24 mouse cellular contexts compared by ENCODE assay signal in genomic region chr2:135724489-135724888, GRCm38 (mm10).
A peak's percentile ranks its signal among the peaks of the same experiment; 100 is the strongest.
DNase-seq lines count a peak whose midpoint lies in the region; ATAC-seq lines count a peak whose summit lies in the region.
"Had no signal": no experiment of that assay in that cellular context is flagged by ENCODE, and none has a peak within 500 bp of the region (broad histone marks: within the 10 kb centered on the region; RNA-seq: fewer than 3 reads in every experiment).

No protein-coding gene starts in this region.

- no peak for DNase-seq in limb, embryonic 10.5 days (ENCODE audit: low spot score)
- DNase-seq in kidney, adult 18-20 months = no peak
- DNase-seq in cerebellum, postnatal 14 days = no peak
- DNase-seq: adrenal gland, postnatal 25 days; cerebellum, adult 11 months; cerebellum, postnatal 10 days; gastrocnemius, postnatal 14 days; heart, postnatal 36 days; kidney, adult 8-10 months; kidney, postnatal 10 days; liver, embryonic 13.5 days; lung, embryonic 14.5 days; lung, postnatal 4 days; right cerebral cortex, postnatal 4 days had no signal

- H3K27ac ChIP-seq in limb, embryonic 15.5 days = no peak overlapping the region
- H3K27ac ChIP-seq in limb, embryonic 10.5 days = no peak overlapping the region
- 0 out of 2 replicates have a peak overlapping the region, but pooled peaks have one; percentile 5 for H3K27ac ChIP-seq in brown adipose tissue, adult 24 weeks (replicated peaks; ENCODE audit: low read depth, low read length)
- H3K27ac ChIP-seq in stomach, embryonic 15.5 days = peak overlapping the region; percentile 27; the same call in 1 of the 2 replicates
- H3K27ac ChIP-seq: forebrain, embryonic 15.5 days; hindbrain, embryonic 14.5 days; limb, embryonic 12.5 days; liver, embryonic 13.5 days; midbrain, embryonic 10.5 days had no signal

- H3K4me2 ChIP-seq in limb, embryonic 15.5 days = peak overlapping the region; percentile 20; the same call in 1 of the 2 replicates
- no peak overlapping the region for H3K4me2 ChIP-seq in stomach, embryonic 15.5 days
- H3K4me2 ChIP-seq: forebrain, embryonic 15.5 days; heart, embryonic 15.5 days; hindbrain, embryonic 14.5 days; limb, embryonic 12.5 days; liver, embryonic 13.5 days; lung, embryonic 14.5 days had no signal

- H3K9me3 ChIP-seq in limb, embryonic 15.5 days = no peaks in the 10 kb centered on the region
- H3K9me3 ChIP-seq in limb, embryonic 10.5 days (replicated peaks) = no peaks in the 10 kb centered on the region
- H3K9me3 ChIP-seq in stomach, embryonic 15.5 days = no peaks in the 10 kb centered on the region
- H3K9me3 ChIP-seq: forebrain, embryonic 15.5 days; heart, embryonic 15.5 days; limb, embryonic 12.5 days; liver, embryonic 13.5 days; midbrain, embryonic 10.5 days had no signal

- ATAC-seq in limb, embryonic 15.5 days (ENCODE audit: insufficient number of reproducible peaks, low FRiP score, low TSS enrichment, low read depth) = no peak
- peak; percentile 48 for ATAC-seq in megakaryocyte, adult 5-6 weeks (ENCODE audit: poor library complexity, severe bottlenecking)
- ATAC-seq in stomach, embryonic 15.5 days (ENCODE audit: insufficient read depth, low FRiP score, low read depth) = no peak
- ATAC-seq: forebrain, embryonic 15.5 days; inflammation-experienced regulatory T-cells, adult 6 months had no signal

- whole genome bisulfite sequencing in limb, embryonic 15.5 days = 65% methylated on average over 10 of the region's 10 CpGs
- 95% methylated on average over 10 of the region's 10 CpGs for WGBS in limb, embryonic 10.5 days
- WGBS in stomach, embryonic 15.5 days = 80% methylated on average over 10 of the region's 10 CpGs

- no peaks in the 10 kb centered on the region for H3K27me3 ChIP-seq in limb, embryonic 15.5 days
- H3K27me3 ChIP-seq in limb, embryonic 10.5 days (ENCODE audit: low read depth, poor library complexity, severe bottlenecking) = no peaks in the 10 kb centered on the region
- H3K27me3 ChIP-seq in stomach, embryonic 15.5 days (replicated peaks) = no peaks in the 10 kb centered on the region
- H3K27me3 ChIP-seq: forebrain, embryonic 15.5 days; heart, embryonic 15.5 days; limb, embryonic 12.5 days; liver, embryonic 13.5 days had no signal

- no peak overlapping the region for H3K4me3 ChIP-seq in limb, embryonic 15.5 days
- H3K4me3 ChIP-seq in limb, embryonic 10.5 days = no peak overlapping the region
- no peak overlapping the region for H3K4me3 ChIP-seq in brown adipose tissue, adult 24 weeks (ENCODE audit: insufficient read depth, low read depth, low read length)
- H3K4me3 ChIP-seq in stomach, embryonic 15.5 days (replicated peaks) = no peak overlapping the region
- H3K4me3 ChIP-seq: forebrain, embryonic 15.5 days; heart, embryonic 15.5 days; limb, embryonic 12.5 days; liver, embryonic 13.5 days; midbrain, embryonic 10.5 days had no signal

- no peaks in the 10 kb centered on the region for H3K4me1 ChIP-seq in limb, embryonic 15.5 days
- H3K4me1 ChIP-seq in limb, embryonic 10.5 days = 0 out of 2 replicates have a peak, but pooled peaks cover 3% of the 10 kb centered on the region
- peaks cover 43% of the 10 kb centered on the region for H3K4me1 ChIP-seq in brown adipose tissue, adult 24 weeks (ENCODE audit: control insufficient read depth, insufficient read depth, insufficient read length, low read length)
- no peaks in the 10 kb centered on the region for H3K4me1 ChIP-seq in stomach, embryonic 15.5 days
- H3K4me1 ChIP-seq: limb, embryonic 12.5 days had no signal

- H3K9ac ChIP-seq in limb, embryonic 15.5 days = no peak overlapping the region
- no peak overlapping the region for H3K9ac ChIP-seq in stomach, embryonic 15.5 days
- H3K9ac ChIP-seq: forebrain, embryonic 15.5 days; heart, embryonic 15.5 days; hindbrain, embryonic 14.5 days; limb, embryonic 12.5 days; liver, embryonic 13.5 days; lung, embryonic 14.5 days had no signal

- no peaks in the 10 kb centered on the region for H3K36me3 ChIP-seq in limb, embryonic 15.5 days
- H3K36me3 ChIP-seq in limb, embryonic 10.5 days = no peaks in the 10 kb centered on the region
- H3K36me3 ChIP-seq in stomach, embryonic 15.5 days = no peaks in the 10 kb centered on the region
- H3K36me3 ChIP-seq: forebrain, embryonic 15.5 days; heart, embryonic 15.5 days; limb, embryonic 12.5 days; liver, embryonic 13.5 days; midbrain, embryonic 10.5 days had no signal

Comparison
In these comparisons a context has a peak if more than half of its experiments do, and no peak if none do; other contexts are left out.
1. H3K27ac ChIP-seq: peak in brown adipose tissue, adult 24 weeks (single experiment) and stomach, embryonic 15.5 days (single experiment); none in limb, embryonic 15.5 days (single experiment) and limb, embryonic 10.5 days (single experiment).